Mouse (Mus musculus): Measurements from ENCODE around the gene Immp2l. TPM values are rescaled to one million over a fixed set of nuclear protein-coding genes. Genes with fewer than 3 reads are reported as not detected.

Gene Immp2l
- polyA plus RNA-seq, 1 experiment from 2014 or later = 10.7 TPM

- Histone ChIP-seq H3K4me1 (no peaks in the 10 kb centered on the region), H3K27me3 (replicated peaks; ENCODE audit: low read depth, poor library complexity, severe bottlenecking) (no peaks in the 10 kb centered on the region), H3K36me3 (replicated peaks) (no peaks in the 10 kb centered on the region), H3K4me3 (no peak overlapping the region), H3K27ac (replicated peaks) (no peak overlapping the region), H3K9me3 (no peaks in the 10 kb centered on the region)
- DNase-seq (ENCODE audit: low spot score) = no peak
- WGBS = 80% methylated on average over 1 of the region's 1 CpGs
Measured at GRCm38 (mm10) chr12:41908011-41908410, 884.1 kb downstream of the Immp2l start.

- Histone ChIP-seq H3K9me3 (no peaks in the 10 kb centered on the region), H3K27ac (replicated peaks) (no peak overlapping the region), H3K4me3 (no peak overlapping the region), H3K4me1 (no peaks in the 10 kb centered on the region), H3K27me3 (replicated peaks; ENCODE audit: low read depth, poor library complexity, severe bottlenecking) (no peaks in the 10 kb centered on the region), H3K36me3 (replicated peaks) (no peaks in the 10 kb centered on the region)
- DNase-seq (ENCODE audit: low spot score) = no peak
- 88% methylated on average over 3 of the region's 3 CpGs for WGBS
Measured at GRCm38 (mm10) chr12:41911626-41912025, 887.7 kb downstream of the Immp2l start.

DNA sequence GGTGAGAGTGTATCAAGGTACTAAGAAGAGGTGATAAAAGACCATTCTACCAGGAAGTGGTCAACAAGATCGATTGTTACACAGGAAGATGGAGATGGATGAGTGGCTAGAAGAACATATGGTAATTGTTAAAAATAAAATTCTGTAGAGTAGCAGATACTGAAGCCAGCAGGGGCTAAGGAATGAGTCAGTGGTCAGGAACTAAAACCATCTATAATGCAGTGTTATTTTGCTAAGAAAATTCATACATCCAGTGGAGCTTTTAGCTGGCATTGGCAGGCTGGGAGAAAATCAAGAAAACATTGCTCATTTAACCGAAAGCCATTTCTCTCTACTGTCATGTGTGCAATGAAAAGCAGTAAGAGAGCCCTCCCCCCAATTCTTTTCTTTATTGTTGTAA lies 913.9 kb downstream of the Immp2l start:
- H3K4me3 ChIP-seq = no peak overlapping the region
- no peaks in the 10 kb centered on the region for H3K4me1 ChIP-seq
- no peaks in the 10 kb centered on the region for H3K9me3 ChIP-seq
- H3K36me3 ChIP-seq (replicated peaks) = no peaks in the 10 kb centered on the region
- no peak for DNase-seq (ENCODE audit: low spot score)
- H3K27ac ChIP-seq (replicated peaks) = no peak overlapping the region
- no peaks in the 10 kb centered on the region for H3K27me3 ChIP-seq (replicated peaks; ENCODE audit: low read depth, poor library complexity, severe bottlenecking)
- WGBS = 81% methylated on average over 2 of the region's 2 CpGs

GRCm38 (mm10) chr12:41941853-41942252 lies 918.0 kb downstream of the Immp2l start:
- no peaks in the 10 kb centered on the region for H3K4me1 ChIP-seq
- 90% methylated on average over 5 of the region's 5 CpGs for WGBS
- no peak overlapping the region for H3K27ac ChIP-seq (replicated peaks)

DNA sequence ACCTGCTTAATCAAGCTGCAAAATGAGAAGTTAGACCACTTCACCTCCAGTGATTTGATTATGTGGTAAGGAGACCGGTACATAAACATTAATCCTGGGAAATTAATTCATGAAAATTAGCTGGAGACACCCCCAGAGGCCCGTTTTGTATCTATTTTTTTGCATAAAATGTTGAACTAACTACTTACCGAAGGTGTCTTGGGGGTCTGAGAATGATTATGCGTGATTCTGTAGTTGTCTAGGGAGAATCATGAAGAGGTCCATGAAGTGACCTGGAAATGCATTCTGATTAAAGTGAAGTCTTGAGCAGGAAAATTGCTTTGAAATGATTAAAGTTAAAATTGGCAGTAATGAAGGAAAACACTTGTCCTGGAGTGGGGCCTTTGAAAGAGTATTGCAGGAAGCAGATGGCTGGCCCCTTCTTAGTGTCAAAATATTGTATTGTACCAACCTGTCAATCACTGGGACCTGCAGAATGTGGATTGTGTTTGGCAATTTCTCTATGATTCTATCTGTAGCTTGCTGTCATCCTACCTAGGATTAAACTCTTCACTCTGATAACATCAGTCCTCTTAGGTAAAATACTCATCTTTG lies 920.3 kb downstream of the Immp2l start:
- no peak overlapping the region for H3K27ac ChIP-seq (replicated peaks)
- H3K27me3 ChIP-seq (replicated peaks; ENCODE audit: low read depth, poor library complexity, severe bottlenecking) = no peaks in the 10 kb centered on the region

More at GRCm38 (mm10) chr12:41941853-41942252, 918.0 kb downstream of the Immp2l start:
- Histone ChIP-seq H3K4me3 (no peak overlapping the region), H3K27me3 (replicated peaks; ENCODE audit: low read depth, poor library complexity, severe bottlenecking) (no peaks in the 10 kb centered on the region), H3K36me3 (replicated peaks) (no peaks in the 10 kb centered on the region), H3K9me3 (no peaks in the 10 kb centered on the region)
- DNase-seq (ENCODE audit: low spot score) = no peak

GRCm38 (mm10) chr12:41946536-41946935 lies 922.6 kb downstream of the Immp2l start:
- Histone ChIP-seq H3K27me3 (replicated peaks; ENCODE audit: low read depth, poor library complexity, severe bottlenecking) (no peaks in the 10 kb centered on the region), H3K9me3 (no peaks in the 10 kb centered on the region), H3K36me3 (replicated peaks) (no peaks in the 10 kb centered on the region), H3K4me1 (no peaks in the 10 kb centered on the region), H3K27ac (replicated peaks) (no peak overlapping the region), H3K4me3 (no peak overlapping the region)
- no peak for DNase-seq (ENCODE audit: low spot score)

More for the DNA sequence above, 920.3 kb downstream of the Immp2l start:
- no peak overlapping the region for H3K4me3 ChIP-seq
- no peak for DNase-seq (ENCODE audit: low spot score)
- WGBS = 80% methylated on average over 4 of the region's 4 CpGs
- no peaks in the 10 kb centered on the region for H3K4me1 ChIP-seq
- no peaks in the 10 kb centered on the region for H3K36me3 ChIP-seq (replicated peaks)
- no peaks in the 10 kb centered on the region for H3K9me3 ChIP-seq

- Histone ChIP-seq H3K36me3 (replicated peaks) (no peaks in the 10 kb centered on the region), H3K4me3 (no peak overlapping the region), H3K9me3 (no peaks in the 10 kb centered on the region), H3K27ac (replicated peaks) (no peak overlapping the region), H3K27me3 (replicated peaks; ENCODE audit: low read depth, poor library complexity, severe bottlenecking) (no peaks in the 10 kb centered on the region), H3K4me1 (peaks cover 3% of the 10 kb centered on the region)
- DNase-seq (ENCODE audit: low spot score) = no peak
- 85% methylated on average over 1 of the region's 1 CpGs for WGBS
Measured at GRCm38 (mm10) chr12:41949409-41949808, 925.5 kb downstream of the Immp2l start.

- Histone ChIP-seq H3K4me3 (no peak overlapping the region), H3K27me3 (replicated peaks; ENCODE audit: low read depth, poor library complexity, severe bottlenecking) (no peaks in the 10 kb centered on the region), H3K27ac (replicated peaks) (no peak overlapping the region), H3K4me1 (peaks cover 7% of the 10 kb centered on the region), H3K36me3 (replicated peaks) (no peaks in the 10 kb centered on the region), H3K9me3 (no peaks in the 10 kb centered on the region)
- no peak for DNase-seq (ENCODE audit: low spot score)
- WGBS = 93% methylated on average over 6 of the region's 6 CpGs
Measured at GRCm38 (mm10) chr12:41949841-41950241, 926.0 kb downstream of the Immp2l start.

- Histone ChIP-seq H3K36me3 (replicated peaks) (no peaks in the 10 kb centered on the region), H3K4me3 (no peak overlapping the region), H3K9me3 (no peaks in the 10 kb centered on the region), H3K27ac (replicated peaks) (no peak overlapping the region), H3K27me3 (replicated peaks; ENCODE audit: low read depth, poor library complexity, severe bottlenecking) (no peaks in the 10 kb centered on the region), H3K4me1 (peaks cover 8% of the 10 kb centered on the region)
- WGBS = 96% methylated on average over 2 of the region's 2 CpGs
- no peak for DNase-seq (ENCODE audit: low spot score)
Measured at GRCm38 (mm10) chr12:41950726-41951125, 926.8 kb downstream of the Immp2l start.

GRCm38 (mm10) chr12:41961038-41961437 lies 937.1 kb downstream of the Immp2l start:
- H3K27ac ChIP-seq (replicated peaks) = no peak overlapping the region
- no peaks in the 10 kb centered on the region for H3K4me1 ChIP-seq
- no peaks in the 10 kb centered on the region for H3K36me3 ChIP-seq (replicated peaks)
- 58% methylated on average over 4 of the region's 4 CpGs for WGBS
- H3K9me3 ChIP-seq = no peaks in the 10 kb centered on the region
- no peaks in the 10 kb centered on the region for H3K27me3 ChIP-seq (replicated peaks; ENCODE audit: low read depth, poor library complexity, severe bottlenecking)
- H3K4me3 ChIP-seq = no peak overlapping the region
- no peak for DNase-seq (ENCODE audit: low spot score)

DNA sequence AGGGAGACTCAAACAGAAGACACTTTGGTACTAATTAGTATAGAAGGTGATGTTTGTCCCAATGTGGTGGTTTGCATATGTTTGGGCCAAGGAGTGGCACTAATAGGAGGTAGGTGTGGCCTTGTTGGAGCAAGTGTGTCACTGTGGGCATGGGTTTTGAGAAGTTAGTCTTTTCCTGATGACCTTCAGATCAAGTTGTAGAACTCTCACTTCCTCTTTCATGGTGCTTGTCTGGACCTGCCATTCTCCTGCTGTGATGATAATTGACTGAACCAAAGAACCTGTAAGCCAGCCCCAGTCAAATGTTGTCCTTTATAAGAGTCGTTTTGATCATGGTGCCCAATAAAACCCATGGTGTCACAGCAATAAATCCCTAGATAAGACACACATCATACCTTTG lies 967.5 kb downstream of the Immp2l start:
- no peak for DNase-seq (ENCODE audit: low spot score)
- 85% methylated on average over 1 of the region's 1 CpGs for WGBS
- Histone ChIP-seq H3K36me3 (replicated peaks) (no peaks in the 10 kb centered on the region), H3K4me3 (no peak overlapping the region), H3K4me1 (no peaks in the 10 kb centered on the region), H3K9me3 (no peaks in the 10 kb centered on the region), H3K27me3 (replicated peaks; ENCODE audit: low read depth, poor library complexity, severe bottlenecking) (no peaks in the 10 kb centered on the region), H3K27ac (replicated peaks) (no peak overlapping the region)

All from embryonic facial prominence, embryonic 10.5 days (tissue).